Mouse (Mus musculus): Measurements from ENCODE around the gene Wipf3.

GRCm38 (mm10) chr6:54549311-54549710 is 119.9 kb downstream of the Wipf3 start:
- TF ChIP-seq CTCF (IDR thresholded peaks at IDR 0.05; ENCODE audit: insufficient read depth, low read length) (no peak), POLR2A (IDR thresholded peaks at IDR 0.05; ENCODE audit: borderline replicate concordance, extremely low read depth, low read depth, low read length) (no peak)

Measured in lung, adult 2 months (tissue).